Mouse (Mus musculus): ENCODE measurements around the gene Prtg. TPM values are rescaled to one million over a fixed set of nuclear protein-coding genes. Genes with fewer than 3 reads are reported as not detected.
A peak's percentile ranks its signal among the peaks of the same experiment; 100 is the strongest.

Prtg gene
- polyA plus RNA-seq, 1 experiment from 2014 or later, result 5.4 TPM

GRCm38 (mm10) chr9:72780694-72781093, 26.0 kb upstream of the Prtg start:
- Histone ChIP-seq H3K9me3 (ENCODE audit: control insufficient read depth, low read length) (no peaks in the 10 kb centered on the region), H3K27ac (ENCODE audit: low read depth, low read length) (no peak overlapping the region), H3K4me3 (ENCODE audit: low read depth, low read length) (no peak overlapping the region), H3K9ac (ENCODE audit: low read depth, low read length) (no peak overlapping the region), H3K4me1 (replicated peaks; ENCODE audit: control insufficient read depth, insufficient read depth, low read length) (0 out of 2 replicates have a peak, but pooled peaks cover 6% of the 10 kb centered on the region), H3K27me3 (ENCODE audit: control insufficient read depth, insufficient read depth, low read length) (no peaks in the 10 kb centered on the region), H3K36me3 (ENCODE audit: control insufficient read depth, insufficient read depth, low read length) (no peaks in the 10 kb centered on the region), H3K4me2 (replicated peaks; ENCODE audit: low read depth, low read length) (no peak overlapping the region)
- DNase-seq (ENCODE audit: low spot score), result no peak
- 27% methylated on average over 5 of the region's 5 CpGs for WGBS
- no peak for ATAC-seq (ENCODE audit: low FRiP score)

DNA sequence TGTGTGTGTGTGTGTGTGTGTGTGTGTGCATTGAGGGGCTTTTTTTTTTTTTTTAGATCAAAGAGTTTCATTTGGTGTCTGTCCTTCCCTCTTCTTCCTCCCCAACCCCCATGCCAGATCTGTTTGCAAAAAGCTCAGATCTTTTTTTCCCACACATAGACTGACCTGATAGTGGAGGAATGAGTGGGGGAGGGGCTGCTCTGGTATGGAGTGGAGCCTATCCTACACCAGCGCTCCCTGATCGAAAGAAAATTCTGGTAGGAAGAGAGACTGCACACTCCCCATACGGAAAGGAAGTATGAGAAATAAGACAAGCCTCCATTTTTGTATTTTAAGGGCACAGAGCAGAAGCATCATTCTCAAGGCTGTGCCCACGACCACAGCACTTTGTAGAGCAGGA, 25.2 kb upstream of the Prtg start:
- Histone ChIP-seq H3K9ac (ENCODE audit: low read depth, low read length) (no peak overlapping the region), H3K9me3 (ENCODE audit: control insufficient read depth, low read length) (no peaks in the 10 kb centered on the region), H3K36me3 (ENCODE audit: control insufficient read depth, insufficient read depth, low read length) (no peaks in the 10 kb centered on the region), H3K27me3 (ENCODE audit: control insufficient read depth, insufficient read depth, low read length) (no peaks in the 10 kb centered on the region), H3K4me2 (replicated peaks; ENCODE audit: low read depth, low read length) (no peak overlapping the region), H3K27ac (ENCODE audit: low read depth, low read length) (no peak overlapping the region), H3K4me1 (replicated peaks; ENCODE audit: control insufficient read depth, insufficient read depth, low read length) (0 out of 2 replicates have a peak, but pooled peaks cover 6% of the 10 kb centered on the region), H3K4me3 (ENCODE audit: low read depth, low read length) (no peak overlapping the region)
- ATAC-seq (ENCODE audit: low FRiP score), result no peak
- DNase-seq (ENCODE audit: low spot score), result peak; percentile 34
- WGBS, result 33% methylated on average over 4 of the region's 4 CpGs

DNA sequence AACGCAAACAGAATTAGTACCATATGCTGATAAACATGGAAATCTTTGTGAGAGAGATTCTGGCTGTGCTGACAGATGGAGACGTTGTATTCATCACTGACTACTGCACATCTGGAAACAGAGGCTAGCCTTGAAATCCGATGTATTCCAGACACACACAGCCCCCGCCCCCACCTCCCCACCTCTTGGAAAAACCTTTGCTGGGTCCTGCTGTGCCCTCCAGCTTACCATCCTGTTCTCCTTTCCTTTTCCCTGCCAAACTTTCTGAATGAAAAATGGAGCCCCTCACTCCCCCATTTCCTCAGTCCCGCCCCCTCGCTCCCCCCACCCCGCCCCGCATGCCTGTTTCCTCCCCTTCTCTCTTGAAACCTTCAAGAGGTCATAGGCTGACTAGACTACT, 24.6 kb upstream of the Prtg start:
- Histone ChIP-seq H3K27me3 (ENCODE audit: control insufficient read depth, insufficient read depth, low read length) (no peaks in the 10 kb centered on the region), H3K4me2 (replicated peaks; ENCODE audit: low read depth, low read length) (no peak overlapping the region), H3K9me3 (ENCODE audit: control insufficient read depth, low read length) (no peaks in the 10 kb centered on the region), H3K4me1 (replicated peaks; ENCODE audit: control insufficient read depth, insufficient read depth, low read length) (0 out of 2 replicates have a peak, but pooled peaks cover 6% of the 10 kb centered on the region), H3K36me3 (ENCODE audit: control insufficient read depth, insufficient read depth, low read length) (no peaks in the 10 kb centered on the region), H3K9ac (ENCODE audit: low read depth, low read length) (no peak overlapping the region), H3K4me3 (ENCODE audit: low read depth, low read length) (no peak overlapping the region), H3K27ac (ENCODE audit: low read depth, low read length) (no peak overlapping the region)
- DNase-seq (ENCODE audit: low spot score) (no peak), ATAC-seq (ENCODE audit: low FRiP score) (no peak)
- WGBS, result 52% methylated on average over 8 of the region's 8 CpGs

DNA sequence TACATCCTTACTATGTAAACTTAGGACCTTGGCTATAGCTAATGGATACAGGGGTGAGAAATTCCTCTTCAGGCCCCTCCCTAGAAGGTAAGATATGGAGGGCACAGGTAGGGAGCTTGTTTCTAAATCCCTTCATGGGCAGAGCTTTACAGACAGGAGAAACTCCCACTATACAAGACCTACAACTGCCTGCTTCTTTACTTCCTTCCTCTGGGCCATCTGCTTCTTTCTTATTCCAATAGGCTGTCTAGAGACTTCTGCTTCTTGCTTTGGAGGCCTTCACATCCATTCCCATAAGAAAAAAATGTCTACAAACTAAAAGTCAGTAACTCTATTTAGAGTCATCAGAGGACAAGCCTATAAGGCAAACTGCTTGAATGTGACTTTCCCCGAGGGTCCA, 18.9 kb upstream of the Prtg start:
- no peak for DNase-seq (ENCODE audit: low spot score)
- Histone ChIP-seq H3K4me2 (replicated peaks; ENCODE audit: low read depth, low read length) (no peak overlapping the region), H3K27me3 (ENCODE audit: control insufficient read depth, insufficient read depth, low read length) (no peaks in the 10 kb centered on the region), H3K27ac (ENCODE audit: low read depth, low read length) (no peak overlapping the region), H3K9ac (ENCODE audit: low read depth, low read length) (no peak overlapping the region), H3K9me3 (ENCODE audit: control insufficient read depth, low read length) (no peaks in the 10 kb centered on the region), H3K4me1 (replicated peaks; ENCODE audit: control insufficient read depth, insufficient read depth, low read length) (no peaks in the 10 kb centered on the region), H3K4me3 (ENCODE audit: low read depth, low read length) (no peak overlapping the region), H3K36me3 (ENCODE audit: control insufficient read depth, insufficient read depth, low read length) (no peaks in the 10 kb centered on the region)
- no peak for ATAC-seq (ENCODE audit: low FRiP score)
- 82% methylated on average over 1 of the region's 1 CpGs for WGBS

DNA sequence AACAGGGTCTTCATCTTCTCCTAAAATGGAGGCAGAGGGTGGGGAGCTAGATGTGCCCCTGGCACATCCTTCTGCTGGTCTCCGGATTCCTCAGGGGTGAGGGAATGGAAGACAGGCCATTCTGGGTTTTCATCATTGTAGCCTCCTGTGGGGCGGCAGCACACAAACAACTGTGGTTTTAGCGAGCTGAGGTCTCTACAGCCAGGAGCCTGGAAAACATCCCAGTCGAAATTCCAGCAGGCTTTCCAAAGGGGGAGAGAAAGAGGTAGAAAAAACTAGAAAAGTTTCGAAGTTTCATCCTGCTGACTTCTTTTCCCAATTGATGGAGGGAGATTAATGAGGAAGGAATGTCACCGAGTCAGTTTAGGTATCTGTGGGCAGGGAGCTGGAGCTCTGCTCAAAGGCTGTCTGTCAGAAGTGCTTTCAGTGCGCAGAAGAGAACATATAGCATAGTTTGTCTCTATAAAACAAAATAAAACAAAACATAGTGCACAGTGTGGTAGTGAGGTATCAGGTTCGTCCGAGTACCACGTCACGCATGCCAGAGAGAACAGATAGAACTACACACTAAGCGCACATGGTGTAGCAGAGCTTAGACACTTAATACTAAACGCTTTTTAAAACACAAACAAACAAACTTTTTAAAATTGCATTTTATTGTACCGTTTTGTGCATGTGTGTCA, 16.0 kb upstream of the Prtg start:
- Histone ChIP-seq H3K27ac (ENCODE audit: low read depth, low read length) (no peak overlapping the region), H3K4me2 (replicated peaks; ENCODE audit: low read depth, low read length) (no peak overlapping the region), H3K4me3 (ENCODE audit: low read depth, low read length) (no peak overlapping the region), H3K9ac (ENCODE audit: low read depth, low read length) (no peak overlapping the region), H3K36me3 (ENCODE audit: control insufficient read depth, insufficient read depth, low read length) (no peaks in the 10 kb centered on the region), H3K9me3 (ENCODE audit: control insufficient read depth, low read length) (no peaks in the 10 kb centered on the region), H3K27me3 (ENCODE audit: control insufficient read depth, insufficient read depth, low read length) (no peaks in the 10 kb centered on the region), H3K4me1 (replicated peaks; ENCODE audit: control insufficient read depth, insufficient read depth, low read length) (no peaks in the 10 kb centered on the region)
- no peak for ATAC-seq (ENCODE audit: low FRiP score)
- DNase-seq (ENCODE audit: low spot score), result no peak
- 46% methylated on average over 14 of the region's 14 CpGs for WGBS

- H3K27ac ChIP-seq (ENCODE audit: low read depth, low read length), result no peak overlapping the region
- no peaks in the 10 kb centered on the region for H3K9me3 ChIP-seq (ENCODE audit: control insufficient read depth, low read length)
- no peaks in the 10 kb centered on the region for H3K27me3 ChIP-seq (ENCODE audit: control insufficient read depth, insufficient read depth, low read length)
- WGBS, result 39% methylated on average over 10 of the region's 10 CpGs
- H3K9ac ChIP-seq (ENCODE audit: low read depth, low read length), result no peak overlapping the region
- H3K4me3 ChIP-seq (ENCODE audit: low read depth, low read length), result no peak overlapping the region
- no peak overlapping the region for H3K4me2 ChIP-seq (replicated peaks; ENCODE audit: low read depth, low read length)
- no peaks in the 10 kb centered on the region for H3K36me3 ChIP-seq (ENCODE audit: control insufficient read depth, insufficient read depth, low read length)
- ATAC-seq (ENCODE audit: low FRiP score) (no peak), DNase-seq (ENCODE audit: low spot score) (peak; percentile 26)
- no peaks in the 10 kb centered on the region for H3K4me1 ChIP-seq (replicated peaks; ENCODE audit: control insufficient read depth, insufficient read depth, low read length)
Observed at GRCm38 (mm10) chr9:72791213-72791582, 15.5 kb upstream of the Prtg start.

DNA sequence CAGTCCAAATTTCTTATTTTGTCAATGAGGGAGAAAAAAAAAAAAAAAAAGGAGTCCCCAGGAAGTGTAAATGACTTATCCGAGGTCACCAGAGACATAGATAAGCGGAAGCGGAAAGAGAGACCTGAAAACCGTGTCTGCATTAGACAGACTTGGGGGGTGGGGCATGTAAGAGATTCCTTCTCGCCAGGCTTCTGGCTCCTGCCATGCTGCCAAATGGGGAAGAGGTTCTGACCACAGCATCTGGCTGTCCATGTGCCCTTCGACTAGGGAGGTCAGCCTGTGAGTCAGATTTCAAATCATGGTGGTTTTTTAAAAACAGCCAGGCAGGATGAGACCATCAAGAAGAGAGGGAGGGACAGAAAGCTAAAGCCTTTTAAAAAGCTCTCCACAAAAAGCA, 15.0 kb upstream of the Prtg start:
- Histone ChIP-seq H3K4me2 (replicated peaks; ENCODE audit: low read depth, low read length) (no peak overlapping the region), H3K4me3 (ENCODE audit: low read depth, low read length) (no peak overlapping the region), H3K9ac (ENCODE audit: low read depth, low read length) (no peak overlapping the region), H3K9me3 (ENCODE audit: control insufficient read depth, low read length) (no peaks in the 10 kb centered on the region), H3K36me3 (ENCODE audit: control insufficient read depth, insufficient read depth, low read length) (no peaks in the 10 kb centered on the region), H3K4me1 (replicated peaks; ENCODE audit: control insufficient read depth, insufficient read depth, low read length) (no peaks in the 10 kb centered on the region), H3K27me3 (ENCODE audit: control insufficient read depth, insufficient read depth, low read length) (no peaks in the 10 kb centered on the region), H3K27ac (ENCODE audit: low read depth, low read length) (no peak overlapping the region)
- ATAC-seq (ENCODE audit: low FRiP score), result no peak
- WGBS, result 8% methylated on average over 6 of the region's 6 CpGs
- peak; percentile 38 for DNase-seq (ENCODE audit: low spot score)

- no peak for DNase-seq (ENCODE audit: low spot score)
- no peaks in the 10 kb centered on the region for H3K27me3 ChIP-seq (ENCODE audit: control insufficient read depth, insufficient read depth, low read length)
- no peak overlapping the region for H3K4me3 ChIP-seq (ENCODE audit: low read depth, low read length)
- H3K4me2 ChIP-seq (replicated peaks; ENCODE audit: low read depth, low read length), result no peak overlapping the region
- H3K9ac ChIP-seq (ENCODE audit: low read depth, low read length), result no peak overlapping the region
- H3K9me3 ChIP-seq (ENCODE audit: control insufficient read depth, low read length), result no peaks in the 10 kb centered on the region
- no peaks in the 10 kb centered on the region for H3K4me1 ChIP-seq (replicated peaks; ENCODE audit: control insufficient read depth, insufficient read depth, low read length)
- H3K27ac ChIP-seq (ENCODE audit: low read depth, low read length), result no peak overlapping the region
- WGBS, result 84% methylated on average over 3 of the region's 3 CpGs
- no peak for ATAC-seq (ENCODE audit: low FRiP score)
- H3K36me3 ChIP-seq (ENCODE audit: control insufficient read depth, insufficient read depth, low read length), result no peaks in the 10 kb centered on the region
Observed at GRCm38 (mm10) chr9:72795243-72795642, 11.4 kb upstream of the Prtg start.

GRCm38 (mm10) chr9:72797136-72797621, 9.5 kb upstream of the Prtg start:
- no peak overlapping the region for H3K9ac ChIP-seq (ENCODE audit: low read depth, low read length)
- no peaks in the 10 kb centered on the region for H3K9me3 ChIP-seq (ENCODE audit: control insufficient read depth, low read length)
- DNase-seq (ENCODE audit: low spot score) (no peak), ATAC-seq (ENCODE audit: low FRiP score) (no peak)
- 61% methylated on average over 9 of the region's 9 CpGs for WGBS
- no peaks in the 10 kb centered on the region for H3K27me3 ChIP-seq (ENCODE audit: control insufficient read depth, insufficient read depth, low read length)
- H3K4me1 ChIP-seq (replicated peaks; ENCODE audit: control insufficient read depth, insufficient read depth, low read length), result no peaks in the 10 kb centered on the region
- no peak overlapping the region for H3K27ac ChIP-seq (ENCODE audit: low read depth, low read length)
- no peaks in the 10 kb centered on the region for H3K36me3 ChIP-seq (ENCODE audit: control insufficient read depth, insufficient read depth, low read length)
- no peak overlapping the region for H3K4me3 ChIP-seq (ENCODE audit: low read depth, low read length)
- no peak overlapping the region for H3K4me2 ChIP-seq (replicated peaks; ENCODE audit: low read depth, low read length)

All from hindbrain, embryonic 11.5 days (tissue).